Mouse (Mus musculus): Measurements from ENCODE around the gene Lats2. TPM values are rescaled to one million over a fixed set of nuclear protein-coding genes. Genes with fewer than 3 reads are reported as not detected.

The Lats2 gene
- polyA plus RNA-seq, 1 experiment from 2014 or later = 11.2 TPM

DNA sequence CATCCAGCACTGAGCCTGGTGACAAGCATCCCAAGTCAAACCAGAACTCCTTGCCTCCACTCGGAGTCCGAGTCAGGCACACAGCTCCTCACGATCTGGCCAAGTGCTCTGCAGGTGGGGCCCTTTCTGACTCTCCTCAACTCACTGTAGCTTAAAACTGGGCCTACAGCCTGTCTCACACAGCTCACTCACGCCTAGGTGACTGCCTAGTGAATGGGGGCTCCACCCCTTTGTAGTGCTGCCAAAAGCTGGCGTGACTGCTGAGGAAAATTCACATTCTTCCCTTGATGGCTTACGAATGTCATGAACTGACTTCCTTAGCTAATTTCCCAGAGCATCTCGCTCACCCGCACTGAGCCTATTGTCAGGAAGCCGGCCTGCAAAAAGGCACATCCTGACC lies 27.7 kb downstream of the Lats2 start:
- no peaks in the 10 kb centered on the region for H3K9me3 ChIP-seq
- no peaks in the 10 kb centered on the region for H3K27me3 ChIP-seq
- 26% methylated on average over 9 of the region's 9 CpGs for WGBS
- peaks cover 43% of the 10 kb centered on the region for H3K4me1 ChIP-seq (replicated peaks)
- H3K36me3 ChIP-seq = peaks cover 7% of the 10 kb centered on the region; the same call in 1 of the 2 replicates
- no peak overlapping the region for H3K4me3 ChIP-seq
- peak overlapping the region; percentile 81 for H3K27ac ChIP-seq (replicated peaks)
- no peak overlapping the region for H3K4me2 ChIP-seq
- ATAC-seq (ENCODE audit: low read depth) = peak; percentile 54; the same call in 1 of the 2 replicates
- no peak overlapping the region for H3K9ac ChIP-seq

DNA sequence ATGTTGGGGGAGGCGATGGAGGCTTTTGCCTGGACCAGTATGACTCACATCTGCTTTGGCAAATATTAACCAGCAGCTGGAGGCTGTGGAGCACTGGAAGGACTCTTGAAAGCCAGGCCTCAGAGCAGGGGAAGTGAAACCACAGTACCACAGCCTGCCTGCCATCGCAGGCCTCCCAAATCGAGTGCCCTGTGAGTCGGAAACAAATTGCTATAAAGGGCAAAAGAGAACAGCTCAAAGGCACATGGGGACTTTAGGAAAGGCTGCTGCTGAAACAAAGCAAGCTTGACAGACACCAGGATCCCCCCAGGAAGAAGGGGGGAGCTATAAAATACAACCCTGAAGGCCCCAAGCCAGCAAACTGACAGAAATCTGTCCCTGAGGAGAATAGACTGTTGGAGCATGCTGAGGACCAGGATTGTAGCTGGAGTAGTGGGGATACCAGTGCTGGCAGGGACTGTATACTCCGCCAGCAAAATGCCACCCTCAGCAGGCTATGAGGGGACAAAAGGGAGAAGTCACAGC lies 28.2 kb downstream of the Lats2 start:
- Histone ChIP-seq H3K9me3 (no peaks in the 10 kb centered on the region), H3K4me3 (no peak overlapping the region), H3K27me3 (no peaks in the 10 kb centered on the region), H3K9ac (peak overlapping the region; percentile 49; the same call in 1 of the 2 replicates), H3K36me3 (peaks cover 7% of the 10 kb centered on the region; the same call in 1 of the 2 replicates), H3K4me2 (no peak overlapping the region), H3K4me1 (replicated peaks) (peaks cover 40% of the 10 kb centered on the region), H3K27ac (replicated peaks) (peak overlapping the region; percentile 81)
- ATAC-seq (ENCODE audit: low read depth) = peak; percentile 81
- WGBS = 34% methylated on average over 5 of the region's 5 CpGs

DNA sequence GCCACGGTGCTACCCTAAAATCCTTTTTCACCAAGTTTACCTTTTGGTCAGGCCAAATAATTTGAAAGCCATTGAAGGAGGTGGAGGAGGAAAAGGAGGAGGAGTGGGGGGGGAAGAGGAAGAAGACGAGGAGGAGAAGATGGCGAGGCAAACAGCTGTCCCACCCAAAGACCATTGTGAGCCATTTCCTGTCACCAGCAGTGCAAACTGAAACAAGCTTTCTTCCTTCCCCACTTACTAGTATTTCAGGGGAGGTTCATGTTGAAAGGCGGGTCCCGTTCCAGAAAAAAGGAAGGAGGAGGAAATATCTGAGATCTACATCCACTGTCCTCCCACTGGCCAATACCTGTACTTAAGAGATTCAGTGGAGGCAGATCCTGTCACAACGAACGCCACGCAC lies 28.8 kb downstream of the Lats2 start:
- WGBS = 73% methylated on average over 8 of the region's 8 CpGs
- peaks cover 7% of the 10 kb centered on the region; the same call in 1 of the 2 replicates for H3K36me3 ChIP-seq
- H3K9ac ChIP-seq = 0 out of 2 replicates have a peak overlapping the region, but pooled peaks have one; percentile 49
- H3K4me1 ChIP-seq (replicated peaks) = peaks cover 40% of the 10 kb centered on the region
- H3K4me2 ChIP-seq = no peak overlapping the region
- no peak for ATAC-seq (ENCODE audit: low read depth)
- H3K27ac ChIP-seq (replicated peaks) = peak overlapping the region; percentile 81
- no peaks in the 10 kb centered on the region for H3K27me3 ChIP-seq
- no peaks in the 10 kb centered on the region for H3K9me3 ChIP-seq
- H3K4me3 ChIP-seq = no peak overlapping the region

DNA sequence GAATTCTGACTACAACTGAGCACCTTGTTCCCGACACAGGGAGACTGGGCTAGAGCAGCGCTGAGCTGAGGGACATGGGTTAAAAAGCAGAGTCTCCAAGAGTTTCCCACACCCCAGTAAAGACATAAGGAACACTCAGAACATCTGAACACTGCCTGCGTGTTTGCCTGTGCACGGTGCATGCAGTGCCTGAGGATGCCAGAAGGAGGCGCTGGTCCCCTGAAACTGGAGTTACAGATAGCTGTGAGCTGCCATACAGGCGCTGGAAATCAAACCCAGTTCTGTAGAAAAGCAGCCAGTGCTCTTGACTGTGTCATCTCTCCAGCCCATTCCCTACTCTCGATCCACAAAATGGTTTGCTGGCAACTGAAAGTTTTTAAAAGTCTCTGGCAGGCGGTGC lies 32.0 kb downstream of the Lats2 start:
- Histone ChIP-seq H3K4me3 (no peak overlapping the region), H3K27ac (replicated peaks) (no peak overlapping the region), H3K9me3 (no peaks in the 10 kb centered on the region), H3K36me3 (peaks cover 13% of the 10 kb centered on the region; the same call in 1 of the 2 replicates), H3K9ac (no peak overlapping the region), H3K4me1 (replicated peaks) (peaks cover 19% of the 10 kb centered on the region), H3K27me3 (no peaks in the 10 kb centered on the region), H3K4me2 (no peak overlapping the region)
- ATAC-seq (ENCODE audit: low read depth) = no peak
- WGBS = 84% methylated on average over 8 of the region's 8 CpGs

DNA sequence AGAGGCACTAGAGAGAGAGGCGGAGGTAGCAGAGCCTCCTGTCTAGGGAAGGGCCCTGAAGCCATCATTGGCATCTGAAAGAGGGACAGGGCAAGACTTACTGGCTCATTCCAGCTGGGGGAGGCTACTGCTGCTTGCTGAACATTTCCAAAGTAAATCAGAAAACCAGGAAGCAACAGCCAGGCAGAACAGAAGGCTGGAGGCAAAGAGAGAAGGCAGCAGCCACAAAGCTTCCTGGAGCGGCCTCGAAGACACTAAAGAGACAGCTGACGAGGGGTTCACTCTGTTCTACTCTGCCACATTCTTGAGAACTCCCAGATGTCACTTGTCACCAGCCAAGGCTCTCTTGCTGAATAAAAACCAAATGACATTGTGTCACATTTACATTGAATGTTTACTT lies 33.7 kb downstream of the Lats2 start:
- H3K9me3 ChIP-seq = no peaks in the 10 kb centered on the region
- H3K27ac ChIP-seq (replicated peaks) = no peak overlapping the region
- no peak for ATAC-seq (ENCODE audit: low read depth)
- H3K36me3 ChIP-seq = peaks cover 13% of the 10 kb centered on the region; the same call in 1 of the 2 replicates
- H3K4me3 ChIP-seq = no peak overlapping the region
- no peaks in the 10 kb centered on the region for H3K27me3 ChIP-seq
- no peak overlapping the region for H3K9ac ChIP-seq
- peaks cover 6% of the 10 kb centered on the region for H3K4me1 ChIP-seq (replicated peaks)
- WGBS = 91% methylated on average over 4 of the region's 4 CpGs
- no peak overlapping the region for H3K4me2 ChIP-seq

DNA sequence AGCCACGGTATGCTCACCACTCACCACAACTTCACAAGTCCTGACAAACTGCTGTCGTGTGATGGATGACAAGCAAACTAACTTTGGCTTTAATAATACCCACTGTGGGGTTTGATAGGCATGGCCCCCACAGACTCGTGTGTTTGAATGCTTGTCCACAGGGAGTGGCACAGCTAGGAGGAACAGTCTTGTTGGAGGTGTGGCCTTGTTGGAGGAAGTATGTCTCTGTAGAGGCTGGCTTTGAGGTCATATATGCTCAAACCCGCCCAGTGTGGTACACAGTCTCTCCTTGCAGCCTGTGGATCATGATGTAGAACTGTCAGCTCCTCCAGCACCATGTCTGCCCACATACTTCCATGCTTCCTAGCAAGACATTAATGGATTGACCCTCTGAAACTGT lies 39.9 kb downstream of the Lats2 start:
- no peak overlapping the region for H3K9ac ChIP-seq
- no peak overlapping the region for H3K4me3 ChIP-seq
- no peak overlapping the region for H3K27ac ChIP-seq (replicated peaks)
- no peak overlapping the region for H3K4me2 ChIP-seq
- no peak for ATAC-seq (ENCODE audit: low read depth)
- H3K9me3 ChIP-seq = no peaks in the 10 kb centered on the region
- no peaks in the 10 kb centered on the region for H3K27me3 ChIP-seq
- WGBS = 90% methylated on average over 4 of the region's 4 CpGs
- H3K4me1 ChIP-seq (replicated peaks) = 0 out of 2 replicates have a peak, but pooled peaks cover 9% of the 10 kb centered on the region
- 0 out of 2 replicates have a peak, but pooled peaks cover 6% of the 10 kb centered on the region for H3K36me3 ChIP-seq

DNA sequence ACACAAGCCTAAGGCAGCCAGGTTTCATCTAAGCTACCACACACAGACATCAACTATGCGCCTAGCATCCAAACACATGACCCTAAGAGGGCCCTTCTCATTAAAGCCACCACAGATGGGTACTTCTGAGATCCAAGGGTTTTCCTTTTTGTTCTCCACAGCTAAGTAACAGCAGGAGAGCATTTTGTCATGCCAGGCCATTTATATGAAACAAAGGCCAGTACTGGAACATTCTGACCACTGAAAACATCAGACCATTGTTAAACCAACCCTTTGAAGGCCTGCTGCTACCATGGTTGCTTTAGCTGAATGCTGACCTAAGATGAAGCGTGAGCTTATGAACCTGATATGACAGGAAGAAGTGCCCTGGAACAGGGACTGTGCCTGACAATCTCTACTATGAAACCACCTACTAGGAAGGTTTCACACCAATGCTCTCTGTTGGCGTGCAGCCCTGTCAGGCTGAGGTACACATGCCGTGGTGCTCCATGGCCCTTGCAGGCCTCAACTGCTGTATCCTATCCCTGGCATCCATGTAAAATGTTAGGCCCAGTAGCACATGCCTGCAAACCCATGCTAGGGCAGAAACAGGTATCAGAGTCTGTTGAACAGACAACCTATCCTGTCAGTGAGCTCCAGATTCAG lies 41.5 kb downstream of the Lats2 start:
- no peak overlapping the region for H3K9ac ChIP-seq
- no peak overlapping the region for H3K4me3 ChIP-seq
- H3K36me3 ChIP-seq = no peaks in the 10 kb centered on the region
- no peaks in the 10 kb centered on the region for H3K9me3 ChIP-seq
- no peaks in the 10 kb centered on the region for H3K27me3 ChIP-seq
- H3K27ac ChIP-seq (replicated peaks) = no peak overlapping the region
- no peak overlapping the region for H3K4me2 ChIP-seq
- 54% methylated on average over 4 of the region's 4 CpGs for WGBS
- H3K4me1 ChIP-seq (replicated peaks) = 0 out of 2 replicates have a peak, but pooled peaks cover 9% of the 10 kb centered on the region
- no peak; the same call in 1 of the 2 replicates for ATAC-seq (ENCODE audit: low read depth)

DNA sequence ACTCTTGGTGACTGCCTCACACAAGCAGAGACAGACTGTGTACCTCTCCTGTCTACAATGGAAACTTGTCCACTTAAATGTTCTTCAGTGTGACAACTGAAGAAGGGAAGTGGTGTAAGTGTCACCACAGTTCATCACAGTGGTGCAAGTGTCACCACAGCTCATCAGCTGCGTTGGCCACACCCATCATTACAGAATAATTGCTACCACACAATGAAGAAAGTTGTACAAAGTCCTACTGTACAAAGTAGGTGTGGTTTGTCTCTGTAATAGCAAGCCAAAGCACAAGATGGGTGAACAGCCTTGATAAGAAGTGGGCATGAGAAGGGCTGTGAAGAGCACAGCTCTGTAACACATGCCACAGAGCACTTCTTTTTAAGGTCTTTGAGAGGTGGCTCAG lies 45.3 kb downstream of the Lats2 start:
- Histone ChIP-seq H3K36me3 (no peaks in the 10 kb centered on the region), H3K27me3 (no peaks in the 10 kb centered on the region), H3K27ac (replicated peaks) (no peak overlapping the region), H3K4me3 (no peak overlapping the region), H3K4me2 (no peak overlapping the region), H3K9ac (no peak overlapping the region), H3K4me1 (replicated peaks) (peaks cover 16% of the 10 kb centered on the region), H3K9me3 (no peaks in the 10 kb centered on the region)
- ATAC-seq (ENCODE audit: low read depth) = no peak
- whole genome bisulfite sequencing = 88% methylated on average over 1 of the region's 1 CpGs

DNA sequence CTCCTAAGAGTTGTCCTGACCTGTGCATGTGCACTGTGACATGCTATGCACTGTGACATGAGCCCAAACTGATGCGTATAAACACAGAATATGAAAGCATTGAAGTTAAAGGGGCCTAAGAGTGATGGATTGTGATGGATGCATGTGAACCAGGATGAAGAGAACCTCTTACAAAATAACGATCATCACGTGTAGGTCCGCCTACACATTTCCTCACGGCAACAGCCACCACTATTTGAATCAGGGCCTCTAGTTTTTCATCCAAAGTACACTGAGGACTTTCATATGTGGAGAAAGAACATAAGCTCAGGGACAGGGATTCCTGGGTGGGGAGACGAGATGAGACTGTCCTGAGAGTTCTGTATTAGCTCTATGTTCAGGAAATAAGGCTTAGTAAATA lies 47.1 kb downstream of the Lats2 start:
- H3K27ac ChIP-seq (replicated peaks) = no peak overlapping the region
- no peak overlapping the region for H3K4me3 ChIP-seq
- H3K4me2 ChIP-seq = no peak overlapping the region
- peaks cover 34% of the 10 kb centered on the region for H3K4me1 ChIP-seq (replicated peaks)
- 89% methylated on average over 6 of the region's 6 CpGs for WGBS
- H3K9me3 ChIP-seq = no peaks in the 10 kb centered on the region
- H3K27me3 ChIP-seq = no peaks in the 10 kb centered on the region
- ATAC-seq (ENCODE audit: low read depth) = no peak
- no peak overlapping the region for H3K9ac ChIP-seq
- no peaks in the 10 kb centered on the region for H3K36me3 ChIP-seq

DNA sequence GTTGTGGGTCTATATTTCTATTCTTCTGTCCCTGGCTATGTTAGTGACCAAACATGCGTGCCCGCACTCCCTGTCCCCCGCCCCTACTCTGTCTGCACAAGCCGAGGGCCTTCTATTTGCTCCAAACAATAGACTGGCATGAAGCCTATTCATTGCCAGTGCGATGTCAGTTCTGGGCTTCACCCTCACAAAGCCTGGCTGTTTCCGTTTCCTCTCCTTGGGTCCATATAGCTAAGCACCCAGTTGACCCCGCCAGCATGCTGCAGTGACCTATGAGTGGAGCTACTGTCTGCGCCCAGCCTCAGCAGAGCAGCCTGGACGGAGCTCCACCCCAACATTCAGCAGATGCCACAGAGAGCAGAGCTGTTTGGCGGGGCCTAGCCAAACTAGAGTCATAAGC lies 49.0 kb downstream of the Lats2 start:
- H3K9ac ChIP-seq = no peak overlapping the region
- no peaks in the 10 kb centered on the region for H3K9me3 ChIP-seq
- no peak overlapping the region for H3K4me2 ChIP-seq
- H3K4me3 ChIP-seq = no peak overlapping the region
- no peaks in the 10 kb centered on the region for H3K36me3 ChIP-seq
- peaks cover 34% of the 10 kb centered on the region for H3K4me1 ChIP-seq (replicated peaks)
- H3K27ac ChIP-seq (replicated peaks) = no peak overlapping the region
- WGBS = 14% methylated on average over 10 of the region's 10 CpGs
- ATAC-seq (ENCODE audit: low read depth) = 0 out of 2 replicates have a peak, but pooled peaks have one; percentile 37
- H3K27me3 ChIP-seq = no peaks in the 10 kb centered on the region

DNA sequence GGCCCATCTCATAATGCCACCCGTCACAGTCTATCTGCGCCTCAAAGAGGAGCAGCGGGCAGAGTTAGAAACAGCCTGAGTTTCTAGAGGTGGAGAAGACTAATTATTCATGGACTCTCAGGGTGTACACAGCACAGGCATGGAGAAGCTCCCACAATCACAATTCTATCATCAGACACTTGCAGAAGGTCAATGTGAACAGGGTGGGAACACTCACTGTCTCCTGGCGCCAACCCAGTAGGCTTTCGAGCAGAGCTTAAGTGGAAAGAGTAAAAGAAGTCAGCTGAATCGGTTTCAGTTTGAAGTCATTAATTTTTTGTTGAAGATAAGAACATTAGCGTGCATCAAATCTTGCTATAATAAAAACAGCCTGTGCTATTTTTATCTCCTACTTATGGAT lies 49.6 kb downstream of the Lats2 start:
- Histone ChIP-seq H3K27me3 (no peaks in the 10 kb centered on the region), H3K9ac (no peak overlapping the region), H3K36me3 (no peaks in the 10 kb centered on the region), H3K9me3 (no peaks in the 10 kb centered on the region), H3K4me3 (no peak overlapping the region), H3K4me1 (replicated peaks) (peaks cover 34% of the 10 kb centered on the region), H3K27ac (replicated peaks) (no peak overlapping the region), H3K4me2 (no peak overlapping the region)
- WGBS = 78% methylated on average over 7 of the region's 7 CpGs
- ATAC-seq (ENCODE audit: low read depth) = no peak

DNA sequence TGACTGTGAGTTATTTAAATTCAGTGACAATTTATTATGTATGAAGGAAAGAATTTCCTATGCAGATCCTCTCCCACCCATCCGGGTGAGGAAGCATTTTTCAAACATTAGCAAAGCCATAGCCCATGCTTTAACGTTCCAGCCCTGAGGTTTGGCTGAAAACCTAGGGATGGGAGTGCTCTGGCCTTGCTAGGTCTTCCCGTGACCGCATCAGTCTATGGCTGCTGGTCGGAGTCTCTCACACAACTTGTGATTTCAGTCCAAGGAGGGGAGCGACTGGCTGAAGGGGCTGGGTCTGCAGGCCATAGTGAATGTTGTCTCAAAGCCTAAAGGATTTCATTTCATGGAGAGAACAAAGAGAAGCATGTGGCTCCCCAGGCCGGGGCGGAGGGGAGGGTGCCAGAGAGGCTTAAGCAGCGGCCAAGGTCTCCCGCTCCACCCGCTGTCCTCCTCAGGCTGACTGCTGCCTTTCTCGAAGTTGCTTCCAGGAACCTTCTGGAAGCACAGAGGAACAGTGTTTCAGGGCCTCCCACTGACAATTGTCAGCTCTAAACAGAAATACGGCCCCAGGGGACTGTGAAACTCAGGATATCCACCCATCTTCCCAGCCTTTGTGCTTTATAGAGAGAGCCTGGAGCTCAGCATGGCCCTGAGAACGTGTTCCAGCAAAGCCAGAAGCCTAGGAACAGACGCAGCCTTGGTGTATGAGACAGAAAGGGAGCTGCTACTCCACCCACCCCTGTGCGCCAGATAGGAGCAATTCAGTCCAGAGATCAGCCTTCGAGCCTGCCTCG lies 50.9 kb downstream of the Lats2 start:
- Histone ChIP-seq H3K4me3 (no peak overlapping the region), H3K4me2 (no peak overlapping the region)
- WGBS = 37% methylated on average over 18 of the region's 18 CpGs

More for the DNA sequence above, 50.9 kb downstream of the Lats2 start:
- Histone ChIP-seq H3K27me3 (no peaks in the 10 kb centered on the region), H3K27ac (replicated peaks) (peak overlapping the region; percentile 69), H3K4me1 (replicated peaks) (peaks cover 34% of the 10 kb centered on the region), H3K9ac (peak overlapping the region; percentile 53; the same call in 1 of the 2 replicates), H3K9me3 (no peaks in the 10 kb centered on the region), H3K36me3 (no peaks in the 10 kb centered on the region)
- 0 out of 2 replicates have a peak, but pooled peaks have one; percentile 38 for ATAC-seq (ENCODE audit: low read depth)

Data from neural tube, embryonic 13.5 days (tissue).